Mouse (Mus musculus): ENCODE data around the gene Brpf1. TPM values are rescaled to one million over a fixed set of nuclear protein-coding genes. Genes with fewer than 3 reads are reported as not detected.
"Not testable (repeated sequence)": the region's sequence is repeated elsewhere in the genome, so short reads cannot be mapped to it uniquely, and the experiment has no call there.

Brpf1 gene
- total RNA-seq, 2 experiments from 2014 or later = 25.4 to 26.4 TPM

GRCm38 (mm10) chr6:113306322-113306985, 483 bp upstream of the Brpf1 start:
- peak; percentile 97 to 98 for DNase-seq (ENCODE audit: low spot score in 2 of 2)

GRCm38 (mm10) chr6:113307481-113308121, 664 bp downstream of the Brpf1 start:
- peak in 1 of 2 experiments; percentile 47 for DNase-seq (ENCODE audit: low spot score in 2 of 2)

DNA sequence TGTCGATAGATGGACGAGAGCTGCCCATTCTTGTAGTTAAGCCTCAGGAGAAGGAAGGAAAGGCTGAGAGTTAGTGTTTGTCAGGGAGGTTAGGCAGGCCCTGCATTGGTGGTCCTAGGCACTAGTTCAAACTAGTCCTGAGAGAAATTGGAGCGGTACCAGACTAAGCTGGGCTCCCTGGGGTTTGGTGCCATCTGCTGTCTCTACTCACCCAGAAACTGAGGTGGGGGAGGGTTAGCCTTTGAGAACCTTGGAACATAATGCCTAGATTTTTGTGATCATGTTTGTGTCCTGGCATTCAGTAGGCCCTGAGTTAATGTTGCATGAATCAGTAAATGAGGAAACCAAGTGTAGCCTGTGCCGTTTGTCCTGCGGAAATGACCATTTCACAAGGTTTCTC, 1.2 kb downstream of the Brpf1 start:
- peak in 1 of 2 experiments; percentile 24 for DNase-seq (ENCODE audit: low spot score in 2 of 2)

GRCm38 (mm10) chr6:113315972-113316371, 9.0 kb downstream of the Brpf1 start:
- no peak for DNase-seq (ENCODE audit: low spot score in 2 of 2)

DNA sequence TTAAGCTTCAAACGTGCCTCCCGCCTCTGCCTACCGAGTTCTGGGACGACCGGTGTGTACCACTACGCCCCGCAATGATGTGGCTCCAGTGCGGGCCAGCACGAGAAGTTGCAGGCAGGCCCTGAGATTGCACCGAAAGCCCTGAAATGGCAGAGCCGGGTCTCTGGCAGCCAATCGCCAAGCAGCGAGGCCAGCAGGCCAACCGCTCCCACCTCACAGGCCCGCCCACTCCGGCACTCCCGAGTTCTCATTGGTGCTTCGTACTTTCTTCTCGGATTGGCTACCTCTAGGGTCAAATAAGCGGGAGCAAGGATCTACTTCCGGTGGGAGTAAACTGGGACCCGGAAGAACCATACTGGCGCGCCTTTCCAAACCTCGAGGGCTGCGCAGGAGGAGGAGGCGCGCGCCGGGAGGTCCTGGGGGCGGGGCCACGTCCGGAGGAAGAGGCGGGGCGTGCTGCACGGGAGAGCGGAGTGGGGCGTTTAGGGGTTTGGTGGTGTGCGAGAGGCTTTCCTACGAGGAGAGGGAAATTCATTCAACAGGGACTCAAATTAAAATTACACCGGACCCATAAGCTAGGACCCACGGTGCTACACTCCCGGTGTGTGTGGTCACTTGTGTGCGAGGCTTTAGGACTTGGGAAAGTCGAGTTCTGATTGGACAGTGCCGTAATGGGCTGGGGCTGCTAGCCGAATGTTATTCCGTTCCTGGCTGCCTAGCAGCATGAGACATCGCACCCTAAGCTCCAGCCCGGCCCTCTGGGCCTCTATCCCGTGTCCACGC, 19.8 kb downstream of the Brpf1 start, which contains the start of gene Ogg1:
TSS of gene Ogg1 (plus strand) at position 440 of the 783 bp plus-strand sequence.
- DNase-seq (ENCODE audit: low spot score in 2 of 2) = peak; percentile 91 to 94

- no peak for DNase-seq (ENCODE audit: low spot score in 2 of 2)
These were observed 22.5 kb downstream of the Brpf1 start for GRCm38 (mm10) chr6:113329396-113329795.

- no peak for DNase-seq (ENCODE audit: low spot score in 2 of 2)
These were observed 23.6 kb downstream of the Brpf1 start for GRCm38 (mm10) chr6:113330547-113330946.

GRCm38 (mm10) chr6:113331721-113332120, 24.8 kb downstream of the Brpf1 start:
- DNase-seq (ENCODE audit: low spot score in 2 of 2) = no peak

- not testable (repeated sequence) for DNase-seq (ENCODE audit: low spot score in 2 of 2)
These were observed 25.8 kb downstream of the Brpf1 start for GRCm38 (mm10) chr6:113332734-113333133.

DNA sequence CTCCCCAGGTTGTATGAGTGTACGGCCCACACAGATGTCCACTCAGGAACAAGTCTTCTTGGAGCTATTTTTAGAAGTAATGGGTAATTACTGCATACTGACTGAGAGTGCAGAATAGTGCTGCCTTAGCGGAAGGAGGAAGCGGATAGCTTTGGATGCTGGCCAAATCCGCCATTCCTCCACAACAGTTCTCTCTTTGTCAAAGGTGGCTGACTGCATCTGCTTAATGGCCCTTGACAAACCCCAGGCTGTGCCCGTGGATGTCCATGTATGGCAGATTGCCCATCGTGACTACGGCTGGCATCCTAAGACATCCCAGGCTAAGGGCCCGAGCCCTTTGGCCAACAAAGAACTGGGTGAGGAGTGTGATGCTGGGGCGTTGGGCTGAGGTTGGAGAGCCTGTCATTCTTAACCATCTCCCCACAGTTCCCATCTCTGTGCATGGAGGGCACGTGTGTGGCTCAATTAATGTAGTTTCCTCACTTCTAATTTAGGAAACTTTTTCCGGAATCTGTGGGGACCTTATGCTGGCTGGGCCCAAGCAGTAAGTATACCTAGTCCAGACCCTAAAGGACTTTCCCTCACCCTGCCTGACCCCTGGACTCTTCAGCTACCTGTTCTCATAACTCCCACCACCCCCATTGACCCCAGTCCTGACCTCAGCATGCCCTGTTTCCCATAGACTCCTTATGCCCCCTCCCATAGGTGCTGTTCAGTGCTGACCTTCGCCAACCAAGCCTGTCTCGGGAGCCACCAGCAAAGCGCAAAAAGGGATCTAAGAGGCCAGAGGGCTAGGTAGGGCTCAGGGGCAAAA, 26.4 kb downstream of the Brpf1 start:
- no peak for DNase-seq (ENCODE audit: low spot score in 2 of 2)

DNA sequence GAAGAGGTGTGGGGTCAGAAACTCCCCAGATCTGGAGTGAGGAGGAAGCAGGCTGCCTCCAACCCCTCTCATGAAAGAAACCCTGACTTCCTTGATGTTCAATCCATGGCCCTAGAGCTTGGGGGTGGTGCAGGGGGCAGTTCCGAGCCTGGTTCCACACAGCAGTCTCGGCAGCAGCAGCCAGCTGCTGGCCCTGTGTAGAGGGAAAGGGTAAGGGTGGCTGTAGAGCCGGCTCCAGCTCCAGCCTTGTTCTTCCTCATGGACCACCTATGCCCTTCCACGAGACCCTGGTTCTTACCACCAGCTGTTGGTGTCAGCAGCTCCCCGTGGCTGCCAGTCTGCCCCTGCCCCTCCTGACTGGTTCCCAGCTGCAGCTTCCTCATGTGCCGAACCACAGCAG, 27.3 kb downstream of the Brpf1 start:
- DNase-seq (ENCODE audit: low spot score in 2 of 2) = no peak

GRCm38 (mm10) chr6:113336852-113337620, 30.1 kb downstream of the Brpf1 start:
- DNase-seq (ENCODE audit: low spot score in 2 of 2) = peak in 1 of 2 experiments; percentile 44

- no peak for DNase-seq (ENCODE audit: low spot score in 2 of 2)
These were observed 34.6 kb downstream of the Brpf1 start for GRCm38 (mm10) chr6:113341574-113341973.

DNA sequence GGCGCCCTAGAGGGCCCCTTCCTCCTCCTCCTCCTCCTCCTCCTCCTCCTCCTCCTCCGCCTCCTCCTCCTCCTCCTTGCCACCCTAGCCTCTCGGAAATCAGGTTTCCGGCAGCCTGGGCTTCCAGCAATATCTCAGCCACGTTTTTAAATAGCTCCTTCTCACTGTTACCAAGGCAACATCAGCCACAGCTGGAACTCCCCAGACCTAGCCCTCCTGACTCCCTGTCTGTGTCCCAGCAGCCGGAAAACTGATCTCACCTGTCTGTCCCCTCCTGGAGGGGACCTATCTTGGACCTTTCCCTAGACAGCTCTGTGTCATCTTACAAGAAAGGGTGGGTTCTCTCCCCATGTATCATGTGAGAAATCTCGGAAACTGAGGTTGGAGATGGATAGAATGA, 35.4 kb downstream of the Brpf1 start:
- no peak for DNase-seq (ENCODE audit: low spot score in 2 of 2)

DNA sequence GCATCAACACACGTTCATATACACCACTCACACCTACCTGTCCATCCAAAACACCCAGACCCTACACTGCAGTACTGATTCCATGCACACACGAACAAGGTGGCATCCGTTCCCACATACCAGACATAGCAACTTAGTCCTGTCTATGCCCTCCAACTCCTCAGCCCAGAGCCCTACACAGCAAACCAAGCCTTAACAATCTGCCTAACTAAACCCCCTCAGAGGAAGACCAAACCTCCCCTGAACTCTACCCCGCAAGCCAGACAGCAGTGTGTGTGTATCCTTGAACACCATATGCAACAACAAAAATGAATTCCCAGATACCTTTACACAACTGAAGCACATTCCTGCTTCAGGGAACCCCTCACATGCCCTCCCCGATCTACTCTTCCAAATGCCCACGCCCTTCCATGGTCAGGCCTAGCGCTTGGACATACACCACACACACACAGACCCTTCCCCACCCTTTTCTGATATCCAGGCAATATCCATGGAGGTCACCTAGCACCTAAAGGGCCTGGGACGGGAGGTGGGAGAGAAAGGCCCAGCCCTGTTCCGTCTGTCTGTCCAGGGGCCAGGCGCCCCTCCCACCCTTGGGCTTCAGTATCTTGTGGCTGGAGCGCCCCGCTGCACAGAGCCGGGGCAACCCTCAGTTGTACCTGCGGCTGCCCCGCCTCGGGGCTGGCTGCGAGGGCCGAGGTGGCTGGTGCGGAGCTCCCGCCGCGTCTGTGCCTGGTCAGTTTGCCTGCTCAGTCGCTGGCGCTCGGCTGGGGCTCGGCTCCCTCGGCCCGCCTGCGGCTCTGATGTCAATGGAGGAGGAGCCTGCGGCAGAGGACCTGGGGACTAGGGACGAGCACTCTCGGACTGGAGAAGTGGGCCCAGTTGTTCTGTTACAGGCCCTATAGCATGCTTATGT, 36.5 kb downstream of the Brpf1 start, which contains the start of gene Camk1:
TSS of gene Camk1 (minus strand) at position 808 of the 916 bp plus-strand sequence.
- peak; percentile 82 to 84 for DNase-seq (ENCODE audit: low spot score in 2 of 2)

DNA sequence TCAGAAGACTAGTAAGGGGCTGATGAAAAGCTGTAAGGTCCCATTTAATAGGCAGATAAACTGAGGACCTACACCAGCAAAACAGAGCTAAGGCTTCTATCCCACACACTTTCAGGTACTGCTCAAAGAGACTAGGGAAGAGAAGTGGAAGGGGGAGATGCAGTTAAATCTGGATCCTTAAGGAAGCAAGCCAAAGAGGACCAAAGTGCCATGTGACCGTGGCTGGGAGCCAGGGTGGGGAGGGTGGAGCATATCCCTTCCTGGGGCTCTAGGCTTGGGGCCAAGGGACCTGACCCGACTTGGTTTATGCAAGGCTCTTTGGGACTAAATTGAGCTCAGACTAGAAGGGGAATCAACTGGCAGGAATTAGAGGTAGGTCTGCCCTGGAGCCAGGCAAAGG, 37.4 kb downstream of the Brpf1 start:
- DNase-seq (ENCODE audit: low spot score in 2 of 2) = peak; percentile 58 to 68

DNA sequence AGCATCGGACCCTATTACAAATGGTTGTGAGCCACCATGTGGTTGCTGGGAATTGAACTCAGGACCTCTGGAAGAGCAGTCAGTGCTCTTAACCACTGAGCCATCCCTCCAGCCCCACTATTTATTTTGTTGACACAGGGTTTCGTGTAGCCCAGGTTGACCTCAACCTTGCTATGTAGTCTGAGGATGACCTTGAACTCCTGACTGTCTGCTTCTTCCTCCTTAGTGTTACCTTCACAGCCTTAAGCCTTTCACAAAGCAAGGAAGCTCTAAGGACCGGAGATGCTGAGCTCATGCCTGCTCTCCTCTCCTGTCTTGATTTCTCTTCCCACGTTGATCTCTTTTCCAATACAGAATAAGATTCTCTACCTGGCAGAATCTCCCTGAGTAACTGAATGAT, 40.0 kb downstream of the Brpf1 start:
- no peak for DNase-seq (ENCODE audit: low spot score in 2 of 2)

DNA sequence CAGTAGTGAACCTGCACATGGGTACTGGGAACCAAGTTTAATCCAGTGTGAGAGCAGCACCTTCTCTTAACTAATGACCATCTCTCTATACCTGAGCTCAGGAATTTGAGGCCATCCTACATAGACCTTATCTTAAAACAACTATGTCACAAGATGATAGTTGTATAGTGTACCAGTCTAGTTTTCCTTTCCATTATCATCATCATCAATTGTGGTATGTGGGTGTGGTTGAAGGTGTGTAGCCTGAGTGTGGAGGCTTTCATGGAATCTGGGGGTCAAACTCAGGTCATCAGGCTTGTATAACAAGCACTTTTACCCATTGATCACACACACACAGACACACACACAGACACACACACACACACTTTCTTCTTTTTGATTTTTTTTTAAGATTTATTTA, 43.6 kb downstream of the Brpf1 start:
- no peak for DNase-seq (ENCODE audit: low spot score in 2 of 2)

DNA sequence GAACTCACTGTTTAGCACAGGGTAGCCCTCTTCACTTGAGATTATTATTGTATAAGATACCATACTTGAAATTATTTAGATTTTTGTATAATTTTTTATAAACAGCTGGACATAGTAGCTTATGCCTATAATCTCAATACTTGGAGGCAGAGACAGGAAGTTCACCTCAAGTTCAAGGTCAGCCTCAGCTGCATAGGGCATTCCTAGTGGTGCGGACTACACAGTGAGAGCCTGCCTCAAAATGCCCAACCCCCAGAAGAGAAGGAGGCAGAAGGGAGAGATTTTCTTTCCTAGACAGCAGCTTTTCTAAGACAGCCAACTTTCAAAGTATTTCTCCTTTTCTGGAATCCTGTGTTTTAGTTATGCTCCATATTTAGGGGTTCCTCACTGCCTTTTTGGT, 44.2 kb downstream of the Brpf1 start:
- DNase-seq (ENCODE audit: low spot score in 2 of 2) = no peak

Measured in adrenal gland, adult 18-20 months (tissue).